Mouse (Mus musculus) ES-Bruce4 (cell line): ENCODE results near the gene Gnmt. TPM values are rescaled to one million over a fixed set of nuclear protein-coding genes. Genes with fewer than 3 reads are reported as not detected.

Experiments
- H3K27ac ChIP-seq: 2 replicates; pipeline ENCODE4 v1.5.1; 2012; ENCODE audit warnings: low read length, inconsistent platforms; ENCODE audit not compliant: insufficient read depth
- H3K27me3 ChIP-seq: 2 replicates; pipeline ENCODE4 v1.6.1; 2012; ENCODE audit warnings: mild to moderate bottlenecking, low read length, inconsistent platforms; ENCODE audit not compliant: control insufficient read depth, poor library complexity, insufficient read depth, severe bottlenecking
- H3K36me3 ChIP-seq: 2 replicates; pipeline ENCODE4 v1.6.1; 2012; ENCODE audit warnings: inconsistent platforms, mild to moderate bottlenecking, low read length, moderate library complexity; ENCODE audit not compliant: control insufficient read depth, poor library complexity, insufficient read depth, severe bottlenecking
- H3K4me1 ChIP-seq: one replicate; pipeline ENCODE4 v1.8.1; 2011; ENCODE audit warnings: low read length; ENCODE audit not compliant: control insufficient read depth, insufficient read depth
- H3K4me3 ChIP-seq: 2 replicates; pipeline ENCODE4 v1.5.1; 2011; ENCODE audit warnings: low read depth, mild to moderate bottlenecking, low read length
- H3K9ac ChIP-seq: 2 replicates; pipeline ENCODE4 v1.6.1; 2012; ENCODE audit warnings: low read depth, mild to moderate bottlenecking, inconsistent platforms; ENCODE audit not compliant: poor library complexity, severe bottlenecking
- H3K9me3 ChIP-seq: replicated peaks from 2 replicates; pipeline ENCODE4 v1.6.1; 2012; ENCODE audit warnings: mild to moderate bottlenecking, low read length, inconsistent platforms; ENCODE audit not compliant: control insufficient read depth, poor library complexity, insufficient read depth, severe bottlenecking
- CTCF ChIP-seq: IDR thresholded peaks from one replicate; pipeline ENCODE4 v1.8.1; 2011; ENCODE audit warnings: low read depth, low read length
- EP300 ChIP-seq: IDR thresholded peaks from 2 replicates; pipeline ENCODE4 v1.6.1; 2011; ENCODE audit warnings: low read depth, low read length; ENCODE audit not compliant: insufficient read depth
- POLR2A ChIP-seq: IDR thresholded peaks from one replicate; pipeline ENCODE4 v1.8.1; 2011; ENCODE audit warnings: low read length; ENCODE audit not compliant: insufficient read depth
- polyA plus RNA-seq: library from polyadenylated mRNA; stranded (reverse); fragments of >200 nt; gene quantifications from 2 replicates; pipeline ENCODE4 v1.2.4, GENCODE M21; 2011; ENCODE audit warnings: low read depth; ENCODE audit not compliant: missing spikeins, insufficient read depth, insufficient read length

The Gnmt gene
- polyA plus RNA-seq, 1 experiment, result 3.9 TPM

DNA sequence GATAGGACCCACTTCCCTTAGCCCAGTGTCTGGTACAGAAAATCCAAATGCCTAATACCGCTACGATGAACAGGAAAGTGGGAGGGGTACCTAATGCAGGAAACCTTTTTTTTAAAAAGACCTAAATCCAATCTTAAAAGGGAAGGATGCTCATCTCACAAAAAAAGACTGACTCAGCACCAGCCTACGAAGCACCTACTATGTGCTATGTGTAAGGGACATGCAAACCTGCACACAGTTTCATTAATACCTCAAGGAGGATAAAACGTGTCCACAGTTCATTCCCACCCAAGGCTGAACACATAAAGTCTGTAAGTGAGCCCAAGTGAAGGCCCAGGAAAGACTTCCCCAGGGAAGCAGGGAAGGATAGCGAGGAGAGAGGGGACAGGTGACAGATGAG is 26.5 kb downstream of the Gnmt start:
- no peaks in the 10 kb centered on the region for H3K9me3 ChIP-seq
- no peaks in the 10 kb centered on the region for H3K27me3 ChIP-seq
- no peak overlapping the region for H3K27ac ChIP-seq
- H3K9ac ChIP-seq, result no peak overlapping the region
- no peak overlapping the region for H3K4me3 ChIP-seq
- TF ChIP-seq EP300 (no peak), POLR2A (no peak), CTCF (no peak)
- peaks cover 4% of the 10 kb centered on the region for H3K4me1 ChIP-seq
- no peaks in the 10 kb centered on the region for H3K36me3 ChIP-seq

DNA sequence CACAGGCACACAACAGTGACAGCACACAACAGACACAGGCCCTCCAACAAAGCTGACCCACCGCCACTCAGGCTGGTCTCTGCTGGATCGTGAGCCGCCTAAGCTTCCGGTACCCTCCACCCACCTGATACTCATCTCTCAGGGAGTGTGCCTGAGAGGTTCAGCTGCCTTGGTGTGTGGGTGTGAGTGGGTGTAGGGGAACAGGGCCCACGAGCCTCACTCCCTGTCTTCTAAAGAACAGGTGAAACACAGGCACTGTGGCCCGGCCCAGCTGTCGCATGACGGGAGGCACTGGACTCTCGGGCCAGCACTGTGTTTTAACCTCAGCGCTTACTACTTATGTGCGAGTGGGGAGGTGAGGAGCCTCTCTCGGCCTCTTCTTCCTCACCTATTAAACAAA is 26.9 kb downstream of the Gnmt start:
- H3K27ac ChIP-seq, result no peak overlapping the region
- no peak overlapping the region for H3K9ac ChIP-seq
- H3K9me3 ChIP-seq, result no peaks in the 10 kb centered on the region
- no peak overlapping the region for H3K4me3 ChIP-seq
- TF ChIP-seq EP300 (no peak), POLR2A (no peak), CTCF (no peak)
- no peaks in the 10 kb centered on the region for H3K27me3 ChIP-seq
- H3K4me1 ChIP-seq, result peaks cover 4% of the 10 kb centered on the region
- no peaks in the 10 kb centered on the region for H3K36me3 ChIP-seq

DNA sequence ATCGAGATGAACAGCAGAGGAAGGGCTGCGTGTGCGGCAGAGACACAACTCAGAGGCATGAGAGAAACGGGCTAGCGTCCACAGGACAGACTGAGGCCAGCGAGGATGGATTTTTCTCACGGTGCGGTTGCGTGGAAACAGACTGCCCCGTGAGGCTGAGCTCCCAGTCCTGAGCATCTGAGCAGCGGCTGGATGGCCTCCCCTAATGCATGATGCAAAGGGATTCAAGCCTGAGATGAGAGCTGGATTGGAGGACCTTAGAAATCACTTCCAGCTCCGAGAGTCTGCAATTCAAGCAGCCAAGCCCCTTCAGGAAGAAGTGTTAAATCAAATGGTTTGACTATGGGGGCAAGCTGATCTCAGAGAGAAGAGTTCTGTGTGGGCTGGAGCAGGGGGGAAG is 27.5 kb downstream of the Gnmt start:
- H3K4me3 ChIP-seq, result no peak overlapping the region
- no peaks in the 10 kb centered on the region for H3K27me3 ChIP-seq
- H3K9ac ChIP-seq, result no peak overlapping the region
- TF ChIP-seq POLR2A, result no peak
- TF ChIP-seq EP300, result no peak
- TF ChIP-seq CTCF, result no peak
- no peak overlapping the region for H3K27ac ChIP-seq
- H3K4me1 ChIP-seq, result peaks cover 4% of the 10 kb centered on the region
- H3K9me3 ChIP-seq, result no peaks in the 10 kb centered on the region
- H3K36me3 ChIP-seq, result no peaks in the 10 kb centered on the region

DNA sequence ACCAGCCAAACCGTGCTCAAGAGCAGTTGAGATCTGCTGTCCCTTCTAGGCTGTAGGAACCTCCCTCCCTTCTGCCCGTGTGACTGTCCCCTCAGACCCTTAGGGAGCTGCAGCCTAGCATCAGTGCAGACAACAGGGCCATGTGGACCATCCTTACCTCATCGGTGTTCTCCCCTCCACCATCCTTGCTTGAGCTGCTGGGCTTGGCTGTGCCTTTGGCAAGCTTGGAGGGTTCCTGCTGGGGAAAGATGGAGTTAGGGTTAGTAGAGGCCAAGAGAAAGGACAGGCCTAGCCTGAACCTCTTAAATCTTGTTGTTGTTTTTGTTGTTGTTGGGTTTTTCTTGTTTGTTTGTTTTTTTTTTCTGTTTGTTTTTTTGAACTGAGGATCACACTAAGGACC is 29.1 kb downstream of the Gnmt start:
- Histone ChIP-seq H3K9me3 (no peaks in the 10 kb centered on the region), H3K9ac (no peak overlapping the region), H3K27ac (no peak overlapping the region), H3K4me1 (peaks cover 4% of the 10 kb centered on the region), H3K27me3 (no peaks in the 10 kb centered on the region), H3K36me3 (no peaks in the 10 kb centered on the region), H3K4me3 (no peak overlapping the region)
- TF ChIP-seq EP300 (no peak), POLR2A (no peak), CTCF (no peak)

GRCm38 (mm10) chr17:46699245-46699644 is 29.7 kb downstream of the Gnmt start:
- no peaks in the 10 kb centered on the region for H3K36me3 ChIP-seq
- TF ChIP-seq EP300, result no peak
- TF ChIP-seq POLR2A, result no peak
- TF ChIP-seq CTCF, result no peak
- H3K4me1 ChIP-seq, result peaks cover 4% of the 10 kb centered on the region
- H3K27me3 ChIP-seq, result no peaks in the 10 kb centered on the region
- H3K4me3 ChIP-seq, result no peak overlapping the region
- no peak overlapping the region for H3K27ac ChIP-seq
- H3K9ac ChIP-seq, result no peak overlapping the region
- H3K9me3 ChIP-seq, result no peaks in the 10 kb centered on the region

- no peaks in the 10 kb centered on the region for H3K36me3 ChIP-seq
- no peak overlapping the region for H3K9ac ChIP-seq
- H3K27me3 ChIP-seq, result no peaks in the 10 kb centered on the region
- no peaks in the 10 kb centered on the region for H3K9me3 ChIP-seq
- no peak overlapping the region for H3K27ac ChIP-seq
- no peak overlapping the region for H3K4me3 ChIP-seq
- peaks cover 4% of the 10 kb centered on the region for H3K4me1 ChIP-seq
- no peak for TF ChIP-seq EP300
- no peak for TF ChIP-seq CTCF
- no peak for TF ChIP-seq POLR2A
These were observed 30.5 kb downstream of the Gnmt start for GRCm38 (mm10) chr17:46698515-46698914.
